14 mouse cellular contexts compared by ENCODE assay signal in genomic region chr2:11422384-11422783, GRCm38 (mm10).
DNase-seq lines count a peak whose midpoint lies in the region; ATAC-seq and TF ChIP-seq lines count a peak whose summit lies in the region.
"Had no signal": no experiment of that assay in that cellular context is flagged by ENCODE, and none has a peak within 500 bp of the region (broad histone marks: within the 10 kb centered on the region; RNA-seq: fewer than 3 reads in every experiment).

No protein-coding gene starts in this region.

- no peak for ATAC-seq in lung, postnatal 0 days
- no peak for ATAC-seq in Patski

- TF ChIP-seq POLR2A in heart, adult 2 months (IDR thresholded peaks at IDR 0.05; ENCODE audit: insufficient read depth, low read depth, low read length) = no peak

- DNase-seq in heart, adult 2 months = no peak
- no peak for DNase-seq in heart, postnatal 14 days
- no peak for DNase-seq in lung, postnatal 0 days (ENCODE audit: low spot score)
- DNase-seq in lung, postnatal 14 days = no peak
- DNase-seq in Patski (ENCODE audit: low read depth, low spot score) = no peak
- peak; percentile 30 for DNase-seq in splenic B cell, adult 2 months (ENCODE audit: low read depth, low spot score)
- no peak for DNase-seq in kidney, postnatal 25 days
- no peak for DNase-seq in gastrocnemius, postnatal 25 days
- DNase-seq: adrenal gland, adult 2 months; cerebellum, adult 11-12 months; heart, postnatal 36 days; kidney, adult 8-10 months had no signal

- H3K79me2 ChIP-seq in heart, adult 2 months (replicated peaks; ENCODE audit: control insufficient read depth, insufficient read depth, low read length) = no peaks in the 10 kb centered on the region

- no peak for TF ChIP-seq EP300 in heart, adult 2 months (IDR thresholded peaks at IDR 0.05; ENCODE audit: insufficient read depth, low read depth, low read length)
- no peak for TF ChIP-seq EP300 in lung, postnatal 0 days (IDR thresholded peaks at IDR 0.05)

- H3K36me3 ChIP-seq in heart, adult 2 months (ENCODE audit: control insufficient read depth, insufficient read depth, low read length) = no peaks in the 10 kb centered on the region; the same call in 1 of the 2 replicates
- no peaks in the 10 kb centered on the region for H3K36me3 ChIP-seq in lung, postnatal 0 days (ENCODE audit: insufficient read depth, low read length)
- H3K36me3 ChIP-seq in splenic B cell, adult 2 months (ENCODE audit: control insufficient read depth, insufficient read depth, low read length, poor library complexity, severe bottlenecking) = no peaks in the 10 kb centered on the region
- H3K36me3 ChIP-seq: limb, embryonic 15.5 days had no signal

- intact Hi-C loops in heart, adult 2 months (cut with DNase I) = loop anchor here (5.0 to 10.0 kb wide), 2 partner anchors 40 to 88 kb away; no protein-coding TSS in a partner anchor
- intact Hi-C loops in heart, postnatal 14 days (cut with DNase I) = no loop called here

- peak; percentile 56 for TF ChIP-seq CTCF in heart, adult 2 months (IDR thresholded peaks at IDR 0.05)
- TF ChIP-seq CTCF in lung, postnatal 0 days (IDR thresholded peaks at IDR 0.05) = peak; percentile 52
- TF ChIP-seq CTCF in Patski (IDR thresholded peaks at IDR 0.05) = peak; percentile 50

- peaks cover 2% of the 10 kb centered on the region for H3K4me1 ChIP-seq in heart, adult 2 months (ENCODE audit: control insufficient read depth, insufficient read depth, low read length)
- H3K4me1 ChIP-seq in lung, postnatal 0 days (ENCODE audit: insufficient read depth, low read depth, low read length) = no peaks in the 10 kb centered on the region; the same call in 1 of the 2 replicates
- H3K4me1 ChIP-seq: limb, embryonic 15.5 days had no signal

- H3K27ac ChIP-seq in heart, adult 2 months = no peak overlapping the region
- no peak overlapping the region for H3K27ac ChIP-seq in lung, postnatal 0 days (ENCODE audit: low read length)
- H3K27ac ChIP-seq: limb, embryonic 15.5 days had no signal

- H3K9me3 ChIP-seq in lung, postnatal 0 days (ENCODE audit: low read length) = no peaks in the 10 kb centered on the region
- H3K9me3 ChIP-seq: limb, embryonic 15.5 days had no signal

- CTCF ChIA-PET in Patski (lab: Charles Lee) = interaction anchor here (1.0 to 1.2 kb wide), 2 partner anchors 11 to 84 kb away, joined by 3 to 4 read pairs; no protein-coding TSS in a partner anchor

- no peak overlapping the region for H3K9ac ChIP-seq in heart, adult 2 months (ENCODE audit: low read depth, low read length)
- no peak overlapping the region for H3K9ac ChIP-seq in lung, postnatal 0 days (replicated peaks; ENCODE audit: low read depth)
- H3K9ac ChIP-seq: limb, embryonic 15.5 days had no signal

- no peak overlapping the region for H3K4me3 ChIP-seq in heart, adult 2 months
- H3K4me3 ChIP-seq in lung, postnatal 0 days (ENCODE audit: low read depth, low read length) = no peak overlapping the region
- H3K4me3 ChIP-seq: limb, embryonic 15.5 days had no signal

- in situ Hi-C loops in Patski (cut with MboI; ENCODE audit: low pct_unique_long_range_greater_than_20kb) = loop anchor here (10.0 kb wide), 1 partner anchor 88 kb away; no protein-coding TSS in a partner anchor

- no peaks in the 10 kb centered on the region for H3K27me3 ChIP-seq in heart, adult 2 months (ENCODE audit: control insufficient read depth, insufficient read depth, low read length)
- no peaks in the 10 kb centered on the region for H3K27me3 ChIP-seq in lung, postnatal 0 days (replicated peaks; ENCODE audit: insufficient read depth, low read length)
- no peaks in the 10 kb centered on the region for H3K27me3 ChIP-seq in Patski
- no peaks in the 10 kb centered on the region for H3K27me3 ChIP-seq in splenic B cell, adult 2 months (ENCODE audit: control insufficient read depth, insufficient read depth, low read length, poor library complexity, severe bottlenecking)
- H3K27me3 ChIP-seq: limb, embryonic 15.5 days had no signal

- 86% methylated on average over 3 of the region's 3 CpGs for WGBS in heart, adult 2 months
- 80% methylated on average over 3 of the region's 3 CpGs for WGBS in lung, postnatal 0 days

- POLR2A ChIA-PET in Patski (lab: Charles Lee) = no interaction called here

- H3K4me2 ChIP-seq in lung, postnatal 0 days (replicated peaks; ENCODE audit: low read depth, low read length) = no peak overlapping the region
- H3K4me2 ChIP-seq: limb, embryonic 15.5 days; midbrain, embryonic 11.5 days had no signal
